Mouse (Mus musculus) embryonic fibroblast, embryonic 13.5 days (primary cell): Measurements from ENCODE around the gene Tef.

ENCODE experiments used
- CTCF ChIP-seq: IDR thresholded peaks from 2 replicates; pipeline ENCODE4 v1.5.1; 2011; ENCODE audit warnings: mild to moderate bottlenecking, control low read depth, low read length, moderate library complexity, borderline replicate concordance; ENCODE audit not compliant: insufficient read depth
- POLR2A ChIP-seq: IDR thresholded peaks from 2 replicates; pipeline ENCODE4 v1.6.1; 2011; ENCODE audit warnings: low read depth, mild to moderate bottlenecking, control low read depth, low read length, moderate library complexity

GRCm38 (mm10) chr15:81822631-81823030 is 20.4 kb downstream of the Tef start:
- TF ChIP-seq CTCF (no peak), POLR2A (no peak)
